Mouse (Mus musculus) liver, adult 2 months (tissue): Measurements from ENCODE around the gene Sh3bp1.

Experiments used
- CTCF ChIP-seq: fragments of 200-500 bp; IDR thresholded peaks from 2 replicates; pipeline ENCODE4 v1.5.1; 2011; ENCODE audit warnings: low read depth, low read length, control low read depth
- POLR2A ChIP-seq: fragments of 200-500 bp; IDR thresholded peaks from 2 replicates; pipeline ENCODE4 v1.6.1; 2011; ENCODE audit warnings: low read length, control low read depth; ENCODE audit not compliant: insufficient read depth; ENCODE audit errors: extremely low read depth

DNA sequence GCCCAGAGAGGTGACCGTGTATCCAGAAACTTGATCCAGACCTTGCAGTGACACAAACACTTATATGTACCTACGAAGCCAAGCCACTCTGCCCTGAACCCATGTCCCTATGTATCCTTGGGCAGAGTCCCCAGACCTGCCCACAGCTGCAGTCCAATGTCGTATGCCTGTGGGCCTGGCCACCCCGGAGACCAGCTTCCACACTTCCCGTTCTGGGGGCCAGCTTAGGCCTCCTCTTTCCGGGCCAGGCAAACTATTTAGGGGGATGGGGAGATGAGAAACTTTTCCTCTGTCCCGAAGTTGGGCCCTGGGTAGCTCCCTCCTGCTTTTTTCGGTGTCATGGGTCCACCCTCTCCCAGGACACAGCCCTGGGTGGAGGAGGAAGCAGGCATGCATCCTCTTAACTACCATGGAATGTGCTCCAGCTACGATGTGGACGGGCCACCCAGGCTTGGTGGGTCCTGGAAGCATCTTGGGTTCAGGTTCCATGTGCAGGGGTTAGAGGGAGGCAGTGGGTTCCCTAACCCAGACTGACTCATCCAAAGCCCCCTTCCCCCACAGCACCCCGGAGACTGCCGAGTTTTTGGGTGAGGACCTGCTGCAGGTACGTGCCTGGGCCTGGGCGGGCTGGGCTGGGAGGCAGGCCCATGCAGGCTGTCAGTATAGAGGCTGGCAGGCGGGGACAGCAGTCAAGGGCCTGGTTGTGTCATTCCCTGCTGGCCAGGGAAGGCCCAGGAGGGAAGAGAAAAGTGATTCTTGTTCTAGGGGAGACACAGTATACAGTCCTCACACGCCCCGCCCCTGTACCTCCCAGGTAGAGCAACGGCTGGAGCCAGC is 1.2 kb downstream of the Sh3bp1 start:
- no peak for TF ChIP-seq CTCF
- no peak for TF ChIP-seq POLR2A
